ENCODE assay signal across 11 mouse cellular contexts in the genomic region with DNA sequence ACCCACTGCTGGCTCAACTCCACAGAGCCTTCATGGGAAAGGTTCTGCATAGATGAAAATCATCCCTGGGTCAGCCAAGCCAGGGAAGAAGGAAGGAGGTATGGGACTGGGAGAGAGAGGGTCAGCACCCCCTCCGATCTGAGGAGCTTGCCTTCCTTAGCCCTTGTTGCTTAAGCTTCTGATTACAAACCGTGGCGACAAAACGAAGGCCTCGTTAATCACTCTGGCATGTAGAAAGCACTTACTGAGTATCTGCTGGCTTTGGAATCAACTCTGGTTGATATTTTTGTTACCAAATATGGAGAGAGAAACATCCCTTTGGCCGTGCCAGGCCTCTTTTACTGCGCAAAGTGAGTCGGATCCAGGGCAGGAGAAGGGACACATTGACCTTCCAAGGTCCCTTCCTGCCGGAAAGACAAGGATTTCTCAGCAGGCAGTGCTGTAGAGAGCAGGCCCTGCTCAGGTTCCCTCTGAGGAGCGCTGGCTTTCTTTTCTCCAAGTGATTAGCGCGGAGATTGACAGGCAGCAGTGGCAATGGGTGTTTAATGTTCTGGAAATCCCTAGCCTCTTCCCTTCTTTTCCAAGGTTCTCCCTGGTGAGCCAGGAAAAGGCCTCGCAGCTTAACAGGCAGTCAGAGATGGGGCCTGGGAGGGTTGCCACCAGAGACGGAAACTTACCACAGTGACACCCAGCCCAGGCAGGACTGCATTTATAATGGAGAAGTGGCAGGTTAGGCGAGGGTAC. TPM values are rescaled to one million over a fixed set of nuclear protein-coding genes. Genes with fewer than 3 reads are reported as not detected.
DNase-seq lines count a peak whose midpoint lies in the region; ATAC-seq lines count a peak whose summit lies in the region.
"Had no signal": no experiment of that assay in that cellular context is flagged by ENCODE, and none has a peak within 500 bp of the region (broad histone marks: within the 10 kb centered on the region; RNA-seq: fewer than 3 reads in every experiment).

No protein-coding gene starts in this region.

- no peak overlapping the region for H3K4me2 ChIP-seq in hindbrain, embryonic 12.5 days (replicated peaks)
- H3K4me2 ChIP-seq in hindbrain, embryonic 16.5 days (ENCODE audit: low read length), result no peak overlapping the region
- H3K4me2 ChIP-seq in forebrain, embryonic 13.5 days, result no peak overlapping the region
- H3K4me2 ChIP-seq in stomach, embryonic 16.5 days (ENCODE audit: low read depth, low read length), result no peak overlapping the region

- H3K4me1 ChIP-seq in hindbrain, embryonic 12.5 days, result peaks cover 10% of the 10 kb centered on the region
- H3K4me1 ChIP-seq in hindbrain, embryonic 16.5 days (ENCODE audit: control insufficient read depth, insufficient read depth, low read depth, low read length), result peaks cover 9% of the 10 kb centered on the region
- peaks cover 11% of the 10 kb centered on the region for H3K4me1 ChIP-seq in forebrain, embryonic 13.5 days
- H3K4me1 ChIP-seq in stomach, embryonic 16.5 days (ENCODE audit: control insufficient read depth, insufficient read depth, low read length), result peaks cover 5% of the 10 kb centered on the region; the same call in 1 of the 2 replicates

- WGBS in hindbrain, embryonic 12.5 days, result 26% methylated on average over 15 of the region's 15 CpGs
- 22% methylated on average over 15 of the region's 15 CpGs for WGBS in hindbrain, embryonic 16.5 days
- 11% methylated on average over 15 of the region's 15 CpGs for WGBS in forebrain, embryonic 13.5 days
- 32% methylated on average over 15 of the region's 15 CpGs for WGBS in stomach, embryonic 16.5 days

- no peaks in the 10 kb centered on the region for H3K27me3 ChIP-seq in hindbrain, embryonic 12.5 days
- no peaks in the 10 kb centered on the region for H3K27me3 ChIP-seq in hindbrain, embryonic 16.5 days (replicated peaks; ENCODE audit: control insufficient read depth, insufficient read depth, low read length)
- no peaks in the 10 kb centered on the region for H3K27me3 ChIP-seq in forebrain, embryonic 13.5 days
- H3K27me3 ChIP-seq in stomach, embryonic 16.5 days (ENCODE audit: control insufficient read depth, insufficient read depth, low read length), result no peaks in the 10 kb centered on the region

- ATAC-seq in hindbrain, embryonic 12.5 days (ENCODE audit: low FRiP score), result no peak
- no peak for ATAC-seq in hindbrain, embryonic 16.5 days
- ATAC-seq in forebrain, embryonic 13.5 days, result no peak
- ATAC-seq in stomach, embryonic 16.5 days (ENCODE audit: insufficient read depth, low FRiP score), result no peak

- H3K9ac ChIP-seq in hindbrain, embryonic 12.5 days, result no peak overlapping the region
- no peak overlapping the region for H3K9ac ChIP-seq in hindbrain, embryonic 16.5 days (ENCODE audit: low read depth, low read length)
- no peak overlapping the region for H3K9ac ChIP-seq in forebrain, embryonic 13.5 days
- no peak overlapping the region for H3K9ac ChIP-seq in stomach, embryonic 16.5 days (ENCODE audit: low read length)

- no peak overlapping the region for H3K4me3 ChIP-seq in hindbrain, embryonic 12.5 days
- H3K4me3 ChIP-seq in hindbrain, embryonic 16.5 days (ENCODE audit: low read length), result no peak overlapping the region
- H3K4me3 ChIP-seq in forebrain, embryonic 13.5 days, result no peak overlapping the region
- no peak overlapping the region for H3K4me3 ChIP-seq in stomach, embryonic 16.5 days (replicated peaks; ENCODE audit: low read length)

- peak overlapping the region; percentile 55 for H3K27ac ChIP-seq in hindbrain, embryonic 12.5 days
- H3K27ac ChIP-seq in hindbrain, embryonic 16.5 days (ENCODE audit: low read depth, low read length), result no peak overlapping the region
- peak overlapping the region; percentile 20; the same call in 1 of the 2 replicates for H3K27ac ChIP-seq in forebrain, embryonic 13.5 days
- H3K27ac ChIP-seq in stomach, embryonic 16.5 days (ENCODE audit: low read length), result peak overlapping the region; percentile 40

- DNase-seq in ovary, postnatal 36 days (ENCODE audit: low spot score), result peak; percentile 26
- no peak for DNase-seq in ovary, postnatal 14 days (ENCODE audit: low spot score)
- no peak for DNase-seq in urinary bladder, postnatal 25 days (ENCODE audit: low spot score)
- DNase-seq: adrenal gland, adult 8-10 months; cerebellum, adult 9-11 months; thymus, postnatal 4 days had no signal

- no peaks in the 10 kb centered on the region for H3K9me3 ChIP-seq in hindbrain, embryonic 12.5 days (replicated peaks)
- H3K9me3 ChIP-seq in hindbrain, embryonic 16.5 days (ENCODE audit: control insufficient read depth, low read length), result no peaks in the 10 kb centered on the region
- no peaks in the 10 kb centered on the region for H3K9me3 ChIP-seq in forebrain, embryonic 13.5 days (replicated peaks)
- no peaks in the 10 kb centered on the region for H3K9me3 ChIP-seq in stomach, embryonic 16.5 days (replicated peaks; ENCODE audit: control insufficient read depth, low read length)

- no peaks in the 10 kb centered on the region for H3K36me3 ChIP-seq in hindbrain, embryonic 12.5 days
- no peaks in the 10 kb centered on the region for H3K36me3 ChIP-seq in hindbrain, embryonic 16.5 days (ENCODE audit: control insufficient read depth, insufficient read depth, low read length)
- H3K36me3 ChIP-seq in forebrain, embryonic 13.5 days (ENCODE audit: poor library complexity, severe bottlenecking), result no peaks in the 10 kb centered on the region
- H3K36me3 ChIP-seq in stomach, embryonic 16.5 days (ENCODE audit: control insufficient read depth, insufficient read depth, low read length), result no peaks in the 10 kb centered on the region

RNA-seq across cellular contexts. Expression of gene 4930564D02Rik, which starts 33.1 kb away (rescaled TPM):
- not detected in 2 replicates for polyA plus RNA-seq in hindbrain, embryonic 12.5 days (2016; fragmentation: Nextera tagmentation; extraction: Ambion mirVana)
- not detected in 2 replicates for polyA plus RNA-seq in hindbrain, embryonic 16.5 days (2015; fragmentation: Nextera tagmentation; extraction: Ambion mirVana)
- not detected in 2 replicates for polyA plus RNA-seq in forebrain, embryonic 13.5 days (2015; fragmentation: Nextera tagmentation; extraction: Ambion mirVana)
- not detected in 2 replicates for polyA plus RNA-seq in stomach, embryonic 16.5 days (2015; fragmentation: Nextera tagmentation; extraction: Ambion mirVana)
- polyA plus RNA-seq: liver, embryonic 16.5 days had no signal

RNA-seq across cellular contexts. Expression of gene Cttnbp2nl, which starts 46.8 kb away (rescaled TPM):
- 60.3 and 66.8 TPM in 2 replicates for polyA plus RNA-seq in hindbrain, embryonic 12.5 days (2016; fragmentation: Nextera tagmentation; extraction: Ambion mirVana)
- 40.6 and 49.4 TPM in 2 replicates for polyA plus RNA-seq in hindbrain, embryonic 16.5 days (2015; fragmentation: Nextera tagmentation; extraction: Ambion mirVana)
- polyA plus RNA-seq in forebrain, embryonic 13.5 days (2015; fragmentation: Nextera tagmentation; extraction: Ambion mirVana), result 53.2 and 54.9 TPM in 2 replicates
- 25.8 and 28.7 TPM in 2 replicates for polyA plus RNA-seq in stomach, embryonic 16.5 days (2015; fragmentation: Nextera tagmentation; extraction: Ambion mirVana)
